In genomic region chr7:38182596-38182961, GRCm38 (mm10) we compare ENCODE assay signal across 8 mouse cellular contexts. TPM values are rescaled to one million over a fixed set of nuclear protein-coding genes. Genes with fewer than 3 reads are reported as not detected.
DNase-seq lines count a peak whose midpoint lies in the region; ATAC-seq and TF ChIP-seq lines count a peak whose summit lies in the region.

No protein-coding gene starts in this region.

- H3K4me1 ChIP-seq in CH12.LX (ENCODE audit: control insufficient read depth in 1 of 2, insufficient read depth in 2 of 2) = peaks cover 4 to 32% of the 10 kb centered on the region in 2 experiments; a peak in 3 of 4 replicates
- H3K4me1 ChIP-seq in forebrain, embryonic 11.5 days (replicated peaks; ENCODE audit: control insufficient read depth, insufficient read depth, low read length) = peaks cover 8% of the 10 kb centered on the region; the same call in 1 of the 2 replicates
- H3K4me1 ChIP-seq in heart, postnatal 0 days (ENCODE audit: control insufficient read depth, insufficient read depth) = peaks cover 10% of the 10 kb centered on the region
- peaks cover 24% of the 10 kb centered on the region for H3K4me1 ChIP-seq in neural tube, embryonic 15.5 days

- H3K4me2 ChIP-seq in CH12.LX (ENCODE audit: insufficient read depth, low read depth, poor library complexity, severe bottlenecking) = peak overlapping the region; percentile 92
- peak overlapping the region; percentile 84 for H3K4me2 ChIP-seq in forebrain, embryonic 11.5 days (ENCODE audit: low read depth, low read length, severe bottlenecking)
- peak overlapping the region; percentile 89 for H3K4me2 ChIP-seq in heart, postnatal 0 days (ENCODE audit: low read depth, low read length)
- peak overlapping the region; percentile 86 for H3K4me2 ChIP-seq in neural tube, embryonic 15.5 days

- H3K36me3 ChIP-seq in CH12.LX (replicated peaks in 1 of 2; ENCODE audit: control insufficient read depth in 1 of 2, insufficient read depth in 1 of 2, low read length in 1 of 2) = peaks cover 0 to 7% of the 10 kb centered on the region in 2 experiments
- no peaks in the 10 kb centered on the region for H3K36me3 ChIP-seq in forebrain, embryonic 11.5 days (ENCODE audit: control insufficient read depth, insufficient read depth, low read length)
- no peaks in the 10 kb centered on the region for H3K36me3 ChIP-seq in heart, postnatal 0 days (replicated peaks; ENCODE audit: control insufficient read depth, insufficient read depth, low read length)
- H3K36me3 ChIP-seq in neural tube, embryonic 15.5 days = no peaks in the 10 kb centered on the region

- in situ Hi-C loops in CH12.LX (cut with MboI; ENCODE audit: low pct_ligation_motif_present, low pct_unique_long_range_greater_than_20kb, low sequenced_read_pairs) = no loop called here

- peak overlapping the region; percentile 52; the same call in 1 of the 2 replicates for H3K27ac ChIP-seq in CH12.LX (ENCODE audit: insufficient read depth, low read depth)
- H3K27ac ChIP-seq in forebrain, embryonic 11.5 days (ENCODE audit: low read depth, low read length) = no peak overlapping the region
- peak overlapping the region; percentile 91 for H3K27ac ChIP-seq in heart, postnatal 0 days (ENCODE audit: low read depth)
- no peak overlapping the region for H3K27ac ChIP-seq in neural tube, embryonic 15.5 days (replicated peaks)

- peak overlapping the region; percentile 66 for H3K9ac ChIP-seq in CH12.LX (ENCODE audit: insufficient read depth, low read depth)
- no peak overlapping the region; the same call in 1 of the 2 replicates for H3K9ac ChIP-seq in forebrain, embryonic 11.5 days (ENCODE audit: low read length)
- H3K9ac ChIP-seq in heart, postnatal 0 days (replicated peaks; ENCODE audit: low read depth, low read length) = peak overlapping the region; percentile 68; the same call in 1 of the 2 replicates
- H3K9ac ChIP-seq in neural tube, embryonic 15.5 days (replicated peaks) = no peak overlapping the region

- dilution Hi-C loops in CH12.LX (cut with MboI; ENCODE audit: extremely low pct_ligation_motif_present, extremely low pct_unique_long_range_greater_than_20kb, low sequenced_read_pairs) = no loop called here

- peak; percentile 84 for DNase-seq in CH12.LX (ENCODE audit: extremely low read depth)
- peak; percentile 83 for DNase-seq in c-Kit-positive CD71-positive TER-119-negative erythroid progenitor cells, embryonic 14.5 days (ENCODE audit: low read depth)
- peak; percentile 91 for DNase-seq in forebrain, embryonic 11.5 days (ENCODE audit: low spot score)
- DNase-seq in heart, postnatal 0 days (ENCODE audit: low spot score) = peak; percentile 85
- peak; percentile 91 for DNase-seq in kidney, postnatal 4 days
- DNase-seq in lung, adult 18-20 months = peak; percentile 81 to 84
- DNase-seq in testis, postnatal 10 days (ENCODE audit: low spot score) = peak; percentile 93

- H3K27me3 ChIP-seq in CH12.LX (replicated peaks) = no peaks in the 10 kb centered on the region
- no peaks in the 10 kb centered on the region for H3K27me3 ChIP-seq in forebrain, embryonic 11.5 days (ENCODE audit: control insufficient read depth, insufficient read depth, low read length)
- H3K27me3 ChIP-seq in heart, postnatal 0 days (ENCODE audit: control insufficient read depth, insufficient read depth, low read length) = no peaks in the 10 kb centered on the region
- H3K27me3 ChIP-seq in neural tube, embryonic 15.5 days (replicated peaks) = no peaks in the 10 kb centered on the region

- H3K79me2 ChIP-seq in CH12.LX (replicated peaks; ENCODE audit: control insufficient read depth, extremely low read depth, insufficient read depth, poor library complexity, severe bottlenecking) = no peaks in the 10 kb centered on the region

- ATAC-seq in forebrain, embryonic 11.5 days (replicated peaks; ENCODE audit: low FRiP score) = peak; percentile 34; the same call in 1 of the 2 replicates
- ATAC-seq in heart, postnatal 0 days (ENCODE audit: insufficient read depth, low read depth) = peak; percentile 64
- no peak for ATAC-seq in neural tube, embryonic 15.5 days (ENCODE audit: low FRiP score)

- TF ChIP-seq CTCF in CH12.LX (conservative IDR thresholded peaks at IDR 0.05 in 1 of 2, IDR thresholded peaks at IDR 0.05 in 1 of 2; ENCODE audit: low read depth in 2 of 2, low read length in 2 of 2) = peak; percentile 78 to 93
- peak; percentile 91 for TF ChIP-seq CTCF in heart, postnatal 0 days (IDR thresholded peaks at IDR 0.05; ENCODE audit: low read depth)

- no peaks in the 10 kb centered on the region for H3K9me3 ChIP-seq in CH12.LX (replicated peaks; ENCODE audit: low read length)
- H3K9me3 ChIP-seq in forebrain, embryonic 11.5 days (ENCODE audit: control insufficient read depth, low read length) = no peaks in the 10 kb centered on the region
- H3K9me3 ChIP-seq in heart, postnatal 0 days (replicated peaks; ENCODE audit: control insufficient read depth, low read length) = no peaks in the 10 kb centered on the region
- no peaks in the 10 kb centered on the region for H3K9me3 ChIP-seq in neural tube, embryonic 15.5 days (replicated peaks)

- no peak for TF ChIP-seq EP300 in CH12.LX (IDR thresholded peaks at IDR 0.05; ENCODE audit: low read length)
- TF ChIP-seq EP300 in heart, postnatal 0 days (IDR thresholded peaks at IDR 0.05; ENCODE audit: low read depth) = no peak

- peak overlapping the region; percentile 69 to 84 (median 81) for H3K4me3 ChIP-seq in CH12.LX (replicated peaks in 1 of 3; ENCODE audit: low read depth in 2 of 3, low read length in 2 of 3, poor library complexity in 1 of 3)
- H3K4me3 ChIP-seq in forebrain, embryonic 11.5 days (ENCODE audit: low read depth, low read length) = peak overlapping the region; percentile 59
- H3K4me3 ChIP-seq in heart, postnatal 0 days (ENCODE audit: low read depth, low read length) = peak overlapping the region; percentile 63
- H3K4me3 ChIP-seq in neural tube, embryonic 15.5 days (replicated peaks) = peak overlapping the region; percentile 60

- WGBS in forebrain, embryonic 11.5 days = 1% methylated on average over 11 of the region's 11 CpGs
- WGBS in heart, postnatal 0 days = under 1% methylated on average over 11 of the region's 11 CpGs
- WGBS in neural tube, embryonic 15.5 days = 2% methylated on average over 11 of the region's 11 CpGs

- TF ChIP-seq POLR2A in CH12.LX (IDR thresholded peaks at IDR 0.05; ENCODE audit: low read depth, low read length) = no peak

- peak; percentile 59 for TF ChIP-seq RAD21 in CH12.LX (IDR thresholded peaks at IDR 0.05; ENCODE audit: low read depth, low read length)

TF ChIP-seq in CH12.LX, 34 proteins besides CTCF, POLR2A, EP300 and RAD21:
- TF ChIP-seq TCF12 (IDR thresholded peaks at IDR 0.05; ENCODE audit: low read depth, low read length) (no peak), MAFK (IDR thresholded peaks at IDR 0.05; ENCODE audit: insufficient replicate concordance, low read length) (no peak), MEF2A (IDR thresholded peaks at IDR 0.05; ENCODE audit: borderline replicate concordance, low read depth, low read length) (peak; percentile 83), SMC3 (IDR thresholded peaks at IDR 0.05; ENCODE audit: low read depth, low read length) (peak; percentile 80), CHD2 (IDR thresholded peaks at IDR 0.05; ENCODE audit: low read length) (no peak)

RNA-seq across cellular contexts. Expression of gene 1600014C10Rik, which starts 0.4 kb away (rescaled TPM):
- total RNA-seq in CH12.LX (2012; rRNA removed) (7.4 and 8.1 TPM in 2 replicates), CH12.LX (2014; rRNA removed) (9.7 and 10.3 TPM in 2 replicates)
- polyA plus RNA-seq in CH12.LX (2012; ENCODE audit: insufficient read length, low read depth) = 9.4 and 10.6 TPM in 2 replicates
- polyA plus RNA-seq in forebrain, embryonic 11.5 days (2014; fragmentation: Nextera tagmentation; extraction: Ambion mirVana) = 12.7 and 13.9 TPM in 2 replicates
- 15.9 and 17.5 TPM in 2 replicates for total RNA-seq in heart, postnatal 0 days (2014; rRNA removed; ENCODE audit: low replicate concordance)
- 16.5 and 19.1 TPM in 2 replicates for polyA plus RNA-seq in heart, postnatal 0 days (2015; fragmentation: Nextera tagmentation; extraction: Ambion mirVana)
- 32.0 and 36.2 TPM in 2 replicates for polyA plus RNA-seq in neural tube, embryonic 15.5 days (2015; fragmentation: Nextera tagmentation; extraction: Ambion mirVana)

RNA-seq across cellular contexts. Expression of gene Plekhf1, which starts 45.2 kb away (rescaled TPM):
- total RNA-seq in CH12.LX (2012; rRNA removed) = 0.59 and 0.72 TPM in 2 replicates
- total RNA-seq in CH12.LX (2014; rRNA removed) = 0.16 and 0.24 TPM in 2 replicates
- 0.12 TPM in 1 of 2 replicates, not detected in the other for polyA plus RNA-seq in CH12.LX (2012; ENCODE audit: insufficient read length, low read depth)
- 1.4 and 1.6 TPM in 2 replicates for polyA plus RNA-seq in forebrain, embryonic 11.5 days (2014; fragmentation: Nextera tagmentation; extraction: Ambion mirVana)
- total RNA-seq in heart, postnatal 0 days (2014; rRNA removed; ENCODE audit: low replicate concordance) = 6.3 and 17.5 TPM in 2 replicates
- 6.6 and 8.6 TPM in 2 replicates for polyA plus RNA-seq in heart, postnatal 0 days (2015; fragmentation: Nextera tagmentation; extraction: Ambion mirVana)
- 0.75 and 1.4 TPM in 2 replicates for polyA plus RNA-seq in neural tube, embryonic 15.5 days (2015; fragmentation: Nextera tagmentation; extraction: Ambion mirVana)

Comparison
In these comparisons a context has a peak if more than half of its experiments do, and no peak if none do; other contexts are left out.
1. H3K27ac ChIP-seq: peak in CH12.LX (single experiment) and heart, postnatal 0 days (single experiment); none in forebrain, embryonic 11.5 days (single experiment) and neural tube, embryonic 15.5 days (single experiment).
2. H3K9ac ChIP-seq: peak in CH12.LX (single experiment) and heart, postnatal 0 days (single experiment); none in forebrain, embryonic 11.5 days (single experiment) and neural tube, embryonic 15.5 days (single experiment).
3. Peak in every context shown above with its lines, with median percentiles within 50 percentile points of each other: DNase-seq, H3K4me2 ChIP-seq and H3K4me3 ChIP-seq.